Mouse (Mus musculus) embryo, embryonic 10.5 days (tissue): ENCODE measurements around the gene Tfdp2.

ENCODE experiments used
- DNase-seq: peaks from one replicate; pipeline ENCODE4 v3.0.0-alpha.2; 2015; ENCODE audit warnings: low spot score

Tfdp2 gene

GRCm38 (mm10) chr9:96369654-96370384 lies 173.7 kb downstream of the Tfdp2 start:
- no peak for DNase-seq

GRCm38 (mm10) chr9:96371075-96371474 lies 175.0 kb downstream of the Tfdp2 start:
- DNase-seq: no peak
